Mouse (Mus musculus) hindlimb bud, embryonic 11.5 days (tissue): ENCODE results near the gene Slc26a9.

Experiments used
- DNase-seq: peaks from one replicate; pipeline ENCODE4 v3.0.0-alpha.2; 2012; ENCODE audit warnings: low read depth, low spot score; ENCODE audit errors: extremely low spot score

Gene Slc26a9

DNA sequence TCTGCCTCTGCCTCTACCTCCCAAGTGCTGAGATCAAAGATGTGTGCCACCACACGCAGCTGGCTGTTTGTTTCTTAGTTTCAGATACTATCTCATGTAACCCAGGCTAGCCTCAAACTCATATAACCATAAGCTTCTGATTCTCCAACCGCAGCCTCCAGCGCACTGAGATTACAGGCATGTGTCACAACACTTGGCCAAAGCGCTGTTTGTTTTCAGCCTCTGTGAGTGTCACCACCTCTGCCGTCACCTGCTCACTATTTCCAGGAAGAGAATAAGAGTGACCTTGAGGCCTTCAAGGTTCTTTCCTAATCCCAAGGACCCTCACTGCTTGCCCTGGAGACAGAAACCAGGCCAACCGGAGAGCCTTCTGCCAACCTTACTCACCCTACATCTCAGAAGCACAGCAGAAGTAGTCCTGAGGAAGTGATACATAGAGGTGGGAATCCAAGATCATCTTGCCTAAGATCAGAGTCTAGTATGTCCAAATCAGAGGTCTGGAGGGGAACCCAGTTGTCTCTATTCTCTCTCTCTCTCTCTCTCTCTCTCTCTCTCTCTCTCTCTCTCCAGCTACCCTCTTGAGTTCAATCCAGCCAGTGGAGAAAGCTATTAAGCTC lies 9.1 kb upstream of the Slc26a9 start:
- no peak for DNase-seq

DNA sequence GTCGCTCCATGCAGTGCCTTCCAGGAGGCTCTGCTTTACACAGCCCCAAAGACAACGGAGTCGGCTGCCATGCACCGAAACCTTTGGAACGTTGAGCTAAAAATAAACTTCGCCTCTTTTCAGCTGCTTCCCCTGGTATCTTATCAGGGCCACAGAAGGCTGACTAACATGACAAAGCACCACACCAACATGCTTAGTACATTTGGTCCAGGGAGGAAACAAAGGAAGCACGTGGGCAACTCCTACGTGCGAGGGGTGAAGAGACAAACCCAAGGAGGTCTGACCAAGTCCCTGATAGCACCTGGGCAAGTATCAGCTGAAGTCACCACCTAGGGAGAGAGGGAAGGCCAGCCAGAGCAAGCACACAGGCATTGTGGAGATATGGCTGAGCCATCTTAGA lies 7.3 kb upstream of the Slc26a9 start:
- DNase-seq = no peak

GRCm38 (mm10) chr1:131737269-131737668 lies 6.6 kb upstream of the Slc26a9 start:
- DNase-seq = no peak

- no peak for DNase-seq
Observed at GRCm38 (mm10) chr1:131738760-131739159, 5.1 kb upstream of the Slc26a9 start.

GRCm38 (mm10) chr1:131739481-131740160 lies 4.2 kb upstream of the Slc26a9 start:
- DNase-seq = no peak

GRCm38 (mm10) chr1:131745391-131745790 lies 1.6 kb downstream of the Slc26a9 start:
- DNase-seq = no peak

DNA sequence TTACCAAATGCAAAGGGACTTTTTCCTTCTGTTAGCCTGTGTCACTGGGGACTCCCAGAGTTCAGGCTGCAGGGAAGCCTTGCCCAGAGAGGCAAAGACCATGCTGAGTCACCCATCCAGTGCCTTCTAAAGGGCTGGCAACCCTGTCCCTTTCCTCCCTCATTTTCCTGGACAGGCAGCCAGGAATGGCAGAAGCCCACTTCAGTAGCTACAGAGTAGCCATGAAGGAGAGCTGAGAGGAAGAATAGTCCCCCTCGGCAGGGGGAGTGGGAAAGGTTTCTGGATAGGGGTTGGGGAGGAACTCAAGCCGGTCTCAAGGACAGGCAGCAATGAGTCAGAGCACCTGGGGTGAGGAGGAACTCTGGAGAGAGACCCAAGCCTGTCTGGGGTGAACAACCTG lies 3.9 kb downstream of the Slc26a9 start:
- no peak for DNase-seq

DNA sequence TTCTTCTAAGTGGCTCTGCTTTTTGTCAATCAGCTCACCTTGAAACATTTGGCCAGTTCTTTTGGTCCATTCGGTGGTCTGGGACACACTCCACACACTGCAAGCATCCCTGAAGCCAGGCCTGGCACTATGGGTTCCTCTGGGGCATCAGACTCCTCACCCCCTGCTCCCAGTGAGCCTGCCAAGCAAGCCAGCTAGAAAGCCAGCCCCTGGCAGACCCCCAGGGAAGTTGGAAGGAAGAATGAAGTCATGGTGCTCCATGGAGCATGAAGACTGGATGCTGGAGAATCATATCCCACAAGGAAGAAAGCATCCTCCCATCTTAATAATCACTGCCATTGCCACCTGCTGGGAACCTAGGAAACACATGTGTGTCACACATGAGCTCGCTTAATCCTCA lies 4.8 kb downstream of the Slc26a9 start:
- DNase-seq = no peak

- DNase-seq = no peak
Observed at GRCm38 (mm10) chr1:131749706-131750545, 6.1 kb downstream of the Slc26a9 start.

GRCm38 (mm10) chr1:131751181-131751890 lies 7.5 kb downstream of the Slc26a9 start:
- no peak for DNase-seq

DNA sequence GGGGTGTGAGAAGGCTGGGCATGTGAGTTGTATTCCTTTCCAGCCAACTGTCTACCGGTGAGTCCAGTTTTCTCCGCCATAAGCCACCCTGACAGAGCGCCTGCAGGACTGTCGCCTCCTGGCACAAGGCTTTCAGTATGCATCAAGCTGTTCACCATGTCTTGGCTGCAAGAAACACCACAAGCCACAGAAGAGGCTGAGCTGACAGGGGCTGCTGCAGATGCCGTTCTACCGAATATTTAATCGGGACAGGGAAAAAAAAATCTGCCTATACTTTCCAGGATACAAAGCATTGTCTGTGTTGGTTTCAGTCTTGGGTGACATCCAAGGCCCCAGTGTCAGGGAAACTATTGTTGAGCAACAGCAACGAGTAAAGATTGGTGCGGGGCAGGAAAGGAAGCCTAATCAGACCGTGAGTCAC lies 8.1 kb downstream of the Slc26a9 start:
- DNase-seq = no peak

DNA sequence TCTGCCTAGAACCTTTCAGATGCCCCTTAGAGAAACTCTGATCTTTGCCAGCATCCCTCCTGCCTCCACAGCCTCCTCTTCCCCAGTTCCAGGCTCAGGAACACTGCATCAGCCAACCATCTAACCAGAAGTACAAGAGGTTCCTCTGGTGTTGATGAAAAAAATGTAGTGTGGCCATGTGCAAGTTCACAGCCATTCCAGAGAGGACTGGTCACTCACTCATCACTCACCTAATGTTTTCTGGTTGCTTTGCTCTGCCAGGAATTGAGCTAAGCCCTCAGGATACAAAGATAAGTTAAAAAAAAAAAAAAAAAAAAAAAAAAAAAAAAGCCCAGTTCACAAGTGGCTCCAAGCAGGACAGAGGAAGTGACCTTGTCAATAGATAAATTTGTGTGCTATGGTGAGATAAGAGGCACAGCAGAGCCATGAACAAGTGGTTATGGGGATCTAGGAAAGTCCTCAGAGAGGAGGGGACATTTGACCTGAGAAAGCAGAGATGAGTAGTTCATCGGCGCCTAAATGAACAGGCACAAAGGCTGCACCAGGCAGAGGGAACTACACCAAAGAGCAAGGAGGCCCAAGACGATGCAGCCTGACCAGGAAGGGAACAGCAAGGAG lies 10.5 kb downstream of the Slc26a9 start:
- no peak for DNase-seq

DNA sequence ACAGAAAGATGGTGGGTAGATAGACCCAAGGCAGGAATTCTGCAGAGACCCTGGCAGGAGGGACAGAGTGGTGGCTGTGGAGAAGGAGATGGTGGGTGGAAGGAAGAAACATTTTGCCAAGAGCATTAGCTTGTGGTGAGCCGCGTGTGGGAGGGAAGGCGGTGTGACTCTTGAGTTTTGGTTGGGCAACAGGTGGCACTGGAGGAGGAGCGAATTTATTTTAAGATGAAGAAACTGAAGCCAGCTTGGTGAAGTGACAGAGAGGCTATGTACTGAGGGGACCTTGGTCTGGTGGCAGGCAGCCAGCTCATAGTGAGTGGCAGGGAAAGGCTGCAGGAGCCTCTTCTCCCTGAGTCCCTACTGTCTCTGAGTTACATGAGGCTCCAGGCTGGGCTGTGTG lies 11.1 kb downstream of the Slc26a9 start:
- DNase-seq = no peak

- DNase-seq = no peak
Observed at GRCm38 (mm10) chr1:131757211-131757610, 13.4 kb downstream of the Slc26a9 start.

- no peak for DNase-seq
Observed at GRCm38 (mm10) chr1:131758796-131759195, 15.0 kb downstream of the Slc26a9 start.

DNA sequence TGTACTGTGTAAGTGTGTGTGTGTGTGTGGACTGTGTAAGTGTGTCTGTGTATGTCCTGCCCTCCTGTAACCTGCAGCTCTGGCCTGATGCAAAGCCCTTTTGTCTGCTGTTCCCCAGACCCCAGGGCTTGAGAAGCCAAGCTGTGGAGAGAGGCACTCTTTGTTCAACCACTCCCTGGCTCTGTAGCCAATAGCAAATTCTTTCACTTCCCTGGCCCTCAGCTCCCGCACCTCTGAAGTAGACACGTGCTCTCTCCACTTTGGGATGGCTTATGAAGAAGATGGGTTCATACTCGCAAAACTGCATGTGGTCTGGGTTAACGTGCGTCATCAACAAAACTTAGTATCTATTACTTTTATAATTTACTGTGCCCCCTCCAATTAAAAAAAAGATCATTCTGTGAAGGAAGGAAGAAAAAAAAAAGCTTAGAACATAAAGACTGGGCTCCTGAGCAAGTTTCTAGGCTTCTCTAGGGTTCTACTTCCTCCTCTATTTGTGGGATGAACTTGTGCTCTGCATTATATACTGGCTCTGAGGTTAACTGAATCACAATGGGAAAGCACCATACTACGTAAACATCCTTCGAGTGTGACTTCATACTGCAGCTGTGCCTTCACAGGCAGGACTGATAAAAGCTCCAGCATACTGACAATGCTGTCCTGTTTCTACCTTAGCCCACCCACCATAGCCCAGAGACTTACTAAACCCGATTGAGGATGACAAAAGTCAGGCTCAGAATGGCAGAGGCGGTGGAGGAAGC lies 16.0 kb downstream of the Slc26a9 start:
- DNase-seq = no peak

- no peak for DNase-seq
Observed at GRCm38 (mm10) chr1:131760428-131760820, 16.6 kb downstream of the Slc26a9 start.

DNA sequence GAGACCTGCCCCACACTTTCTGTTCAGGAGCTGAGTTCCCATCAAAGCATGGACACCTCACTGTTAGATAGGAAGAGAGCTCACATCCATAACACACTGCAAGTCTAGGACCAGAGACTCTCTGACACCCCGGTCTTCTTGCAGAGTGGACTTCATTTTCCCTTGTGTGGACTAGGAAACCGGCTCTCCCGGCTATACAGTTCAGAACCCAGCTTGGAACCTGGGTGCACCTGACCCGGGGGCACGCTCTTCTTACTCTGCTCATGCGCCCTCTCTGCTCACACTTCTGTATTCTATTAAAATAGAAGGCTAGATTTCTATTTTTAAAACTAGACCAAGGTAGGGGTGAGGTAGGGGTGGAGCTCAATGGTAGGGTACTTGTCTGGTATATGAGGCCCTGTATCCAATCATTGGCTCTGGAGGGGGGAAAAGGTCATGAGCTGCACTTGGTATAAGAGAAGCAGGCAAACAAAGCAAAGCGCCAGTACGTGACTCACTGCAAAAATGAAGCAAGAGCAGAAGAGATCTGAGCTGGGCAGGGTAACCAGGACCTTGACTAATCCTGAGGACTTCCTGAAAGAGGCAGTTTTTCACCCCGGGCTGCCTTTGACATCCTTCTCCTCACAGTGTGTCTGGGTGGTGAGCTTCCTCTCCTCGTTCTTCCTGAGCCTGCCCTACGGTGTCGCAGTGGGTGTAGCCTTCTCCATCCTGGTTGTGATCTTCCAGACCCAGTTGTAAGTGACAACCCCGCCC lies 17.4 kb downstream of the Slc26a9 start:
- DNase-seq = no peak

DNA sequence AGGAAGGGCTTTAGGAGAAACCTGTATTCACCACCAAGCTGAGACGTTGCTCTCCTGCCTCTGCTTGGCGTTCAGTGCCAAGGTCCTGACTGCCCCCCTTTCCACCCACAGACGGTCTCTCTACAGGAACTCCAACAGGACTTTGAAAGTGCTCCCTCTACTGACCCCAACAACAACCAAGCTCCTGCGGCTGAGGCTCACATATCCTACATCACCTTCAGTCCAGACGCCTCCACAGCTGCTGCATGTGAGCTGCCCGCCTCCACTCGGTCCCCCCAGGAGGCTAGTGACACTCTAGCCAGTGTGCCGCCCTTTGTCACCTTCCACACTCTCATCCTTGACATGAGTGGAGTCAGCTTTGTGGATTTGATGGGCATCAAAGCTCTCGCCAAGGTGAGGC lies 19.9 kb downstream of the Slc26a9 start:
- DNase-seq = no peak
